ENCODE assay signal across 8 mouse cellular contexts in genomic region chr7:45341303-45341702, GRCm38 (mm10). TPM values are rescaled to one million over a fixed set of nuclear protein-coding genes. Genes with fewer than 3 reads are reported as not detected.
DNase-seq lines count a peak whose midpoint lies in the region; ATAC-seq and TF ChIP-seq lines count a peak whose summit lies in the region.

No protein-coding gene starts in this region.

- peaks cover 30% of the 10 kb centered on the region for H3K4me1 ChIP-seq in forebrain, embryonic 15.5 days
- peaks cover 15% of the 10 kb centered on the region for H3K4me1 ChIP-seq in lung, adult 2 months (ENCODE audit: control insufficient read depth, insufficient read depth, low read length)

- no peak overlapping the region for H3K4me3 ChIP-seq in forebrain, embryonic 15.5 days
- peak overlapping the region; percentile 14 for H3K4me3 ChIP-seq in lung, adult 2 months (replicated peaks; ENCODE audit: extremely low read depth, low read depth, low read length)

- H3K36me3 ChIP-seq in forebrain, embryonic 15.5 days, result peaks cover 13% of the 10 kb centered on the region

- H3K9me3 ChIP-seq in forebrain, embryonic 15.5 days, result no peaks in the 10 kb centered on the region

- peak; percentile 60 for DNase-seq in MN1 (ENCODE audit: low spot score)
- DNase-seq in cerebellum, adult 18-20 months, result peak; percentile 52 to 59
- DNase-seq in heart, postnatal 25 days (ENCODE audit: low spot score), result peak; percentile 46
- DNase-seq in layer of hippocampus, adult 18-20 months (ENCODE audit: low spot score in 2 of 2), result peak; percentile 79 to 86
- peak; percentile 75 for DNase-seq in lung, adult 2 months
- DNase-seq in ovary, adult 18-20 months (ENCODE audit: low spot score), result peak; percentile 38
- DNase-seq in thymus, postnatal 0 days (ENCODE audit: low spot score), result peak; percentile 86

- TF ChIP-seq POLR2A in lung, adult 2 months (IDR thresholded peaks at IDR 0.05; ENCODE audit: borderline replicate concordance, extremely low read depth, low read depth, low read length), result no peak

- intact Hi-C loops in heart, postnatal 25 days (cut with DNase I), result loop anchor here (2.0 kb wide), 1 partner anchor 37 kb away; no protein-coding TSS in a partner anchor

- H3K27me3 ChIP-seq in forebrain, embryonic 15.5 days, result peaks cover 11% of the 10 kb centered on the region; the same call in 1 of the 2 replicates

- ATAC-seq in forebrain, embryonic 15.5 days (replicated peaks), result no peak

- peak; percentile 47; the same call in 1 of the 2 replicates for TF ChIP-seq CTCF in lung, adult 2 months (IDR thresholded peaks at IDR 0.05; ENCODE audit: insufficient read depth, low read length)

- no peak overlapping the region for H3K27ac ChIP-seq in forebrain, embryonic 15.5 days (replicated peaks)

- no peak overlapping the region for H3K9ac ChIP-seq in forebrain, embryonic 15.5 days (replicated peaks)

- WGBS in forebrain, embryonic 15.5 days, result 4% methylated on average over 8 of the region's 8 CpGs
- WGBS in lung, adult 2 months, result 5% methylated on average over 8 of the region's 8 CpGs

- H3K4me2 ChIP-seq in forebrain, embryonic 15.5 days (replicated peaks), result peak overlapping the region; percentile 72

RNA-seq across cellular contexts. Expression of gene Hrc, which starts 6.2 kb away (rescaled TPM):
- 0.10 and 0.23 TPM in 2 replicates for polyA plus RNA-seq in forebrain, embryonic 15.5 days (2015; fragmentation: Nextera tagmentation; extraction: Ambion mirVana)
- 100 to 1,000 TPM; 773 to 825 TPM for total RNA-seq in heart, postnatal 25 days (2021)
- total RNA-seq in layer of hippocampus, adult 18-20 months (2021), result under 1 TPM; 0.17 to 0.18 TPM
- polyA plus RNA-seq in lung, adult 2 months (2012; rRNA removed), result 2.4 and 10.0 TPM in 2 replicates
- 0.08 and 0.09 TPM in 2 replicates for polyA plus RNA-seq in thymus, postnatal 0 days (2015; fragmentation: Nextera tagmentation; extraction: Ambion mirVana)

RNA-seq across cellular contexts. Expression of gene Trpm4, which starts 7.7 kb away (rescaled TPM):
- polyA plus RNA-seq in forebrain, embryonic 15.5 days (2015; fragmentation: Nextera tagmentation; extraction: Ambion mirVana), result 9.3 and 11.0 TPM in 2 replicates
- 10 to 100 TPM; 23.5 to 25.0 TPM for total RNA-seq in heart, postnatal 25 days (2021)
- total RNA-seq in layer of hippocampus, adult 18-20 months (2021), result 10 to 100 TPM in 1 of 2 experiments, 1 to 10 TPM in 1; 9.7 to 16.2 TPM
- 41.8 and 44.8 TPM in 2 replicates for polyA plus RNA-seq in lung, adult 2 months (2012; rRNA removed)
- 4.9 and 5.2 TPM in 2 replicates for polyA plus RNA-seq in thymus, postnatal 0 days (2015; fragmentation: Nextera tagmentation; extraction: Ambion mirVana)

RNA-seq across cellular contexts. Expression of gene Ppfia3, which starts 25.5 kb away (rescaled TPM):
- 18.3 and 20.1 TPM in 2 replicates for polyA plus RNA-seq in forebrain, embryonic 15.5 days (2015; fragmentation: Nextera tagmentation; extraction: Ambion mirVana)
- total RNA-seq in heart, postnatal 25 days (2021), result under 1 TPM; 0.18 to 0.25 TPM
- total RNA-seq in layer of hippocampus, adult 18-20 months (2021), result 100 to 1,000 TPM; 132 to 139 TPM
- polyA plus RNA-seq in lung, adult 2 months (2012; rRNA removed), result 1.2 and 3.7 TPM in 2 replicates
- 0.27 and 0.49 TPM in 2 replicates for polyA plus RNA-seq in thymus, postnatal 0 days (2015; fragmentation: Nextera tagmentation; extraction: Ambion mirVana)

RNA-seq across cellular contexts. Expression of gene Lin7b, which starts 29.1 kb away (rescaled TPM):
- 9.1 and 10.5 TPM in 2 replicates for polyA plus RNA-seq in forebrain, embryonic 15.5 days (2015; fragmentation: Nextera tagmentation; extraction: Ambion mirVana)
- total RNA-seq in heart, postnatal 25 days (2021), result 1 to 10 TPM; 1.8 to 2.0 TPM
- 100 to 1,000 TPM; 134 to 144 TPM for total RNA-seq in layer of hippocampus, adult 18-20 months (2021)
- polyA plus RNA-seq in lung, adult 2 months (2012; rRNA removed), result 1.4 and 2.2 TPM in 2 replicates
- 0.49 and 0.79 TPM in 2 replicates for polyA plus RNA-seq in thymus, postnatal 0 days (2015; fragmentation: Nextera tagmentation; extraction: Ambion mirVana)

RNA-seq across cellular contexts. Expression of gene Snrnp70, which starts 54.2 kb away (rescaled TPM):
- polyA plus RNA-seq in forebrain, embryonic 15.5 days (2015; fragmentation: Nextera tagmentation; extraction: Ambion mirVana), result 220 and 231 TPM in 2 replicates
- 100 to 1,000 TPM; 110 to 111 TPM for total RNA-seq in heart, postnatal 25 days (2021)
- total RNA-seq in layer of hippocampus, adult 18-20 months (2021), result 100 to 1,000 TPM; 364 to 405 TPM
- polyA plus RNA-seq in lung, adult 2 months (2012; rRNA removed), result 240 and 319 TPM in 2 replicates
- 198 and 222 TPM in 2 replicates for polyA plus RNA-seq in thymus, postnatal 0 days (2015; fragmentation: Nextera tagmentation; extraction: Ambion mirVana)
